Mouse (Mus musculus): ENCODE measurements at regions not wholly inside any gene's neighbourhood (a gene's known extent, or its start where the extent isn't known, plus 50 kb on each side); places are given as distances from the start of the nearest gene placed in this dataset.

GRCm38 (mm10) chr1:102628061-102628460 lies 2140.3 kb upstream of the Cdh20 start:
- DNase-seq (ENCODE audit: low read depth, low spot score) = peak; percentile 74

- DNase-seq (ENCODE audit: low read depth, low spot score) = no peak
Measured at GRCm38 (mm10) chr1:102644379-102644778, 2123.9 kb upstream of the Cdh20 start.

GRCm38 (mm10) chr1:102687367-102688070 lies 2080.8 kb upstream of the Cdh20 start:
- no peak for DNase-seq (ENCODE audit: low read depth, low spot score)

- DNase-seq (ENCODE audit: low read depth, low spot score) = no peak
Measured at GRCm38 (mm10) chr1:102716459-102716858, 2051.9 kb upstream of the Cdh20 start.

- no peak for DNase-seq (ENCODE audit: low read depth, low spot score)
Measured at GRCm38 (mm10) chr1:102733991-102734390, 2034.3 kb upstream of the Cdh20 start.

GRCm38 (mm10) chr1:102735392-102735791 lies 2032.9 kb upstream of the Cdh20 start:
- no peak for DNase-seq (ENCODE audit: low read depth, low spot score)

- no peak for DNase-seq (ENCODE audit: low read depth, low spot score)
Measured at GRCm38 (mm10) chr1:102757941-102758340, 2010.4 kb upstream of the Cdh20 start.
